Mouse (Mus musculus): ENCODE measurements at regions not wholly inside any gene's neighbourhood (a gene's known extent, or its start where the extent isn't known, plus 50 kb on each side); places are given as distances from the start of the nearest gene placed in this dataset.
A peak's percentile ranks its signal among the peaks of the same experiment; 100 is the strongest.

- DNase-seq (ENCODE audit: low read depth, low spot score), result peak; percentile 9
These were observed 56.3 kb upstream of the Mctp2 start for GRCm38 (mm10) chr7:72362690-72363089.

GRCm38 (mm10) chr7:72391323-72391722 lies 84.9 kb upstream of the Mctp2 start:
- DNase-seq (ENCODE audit: low read depth, low spot score), result no peak

GRCm38 (mm10) chr7:72400056-72400455 lies 93.6 kb upstream of the Mctp2 start:
- DNase-seq (ENCODE audit: low read depth, low spot score), result peak; percentile 56

DNA sequence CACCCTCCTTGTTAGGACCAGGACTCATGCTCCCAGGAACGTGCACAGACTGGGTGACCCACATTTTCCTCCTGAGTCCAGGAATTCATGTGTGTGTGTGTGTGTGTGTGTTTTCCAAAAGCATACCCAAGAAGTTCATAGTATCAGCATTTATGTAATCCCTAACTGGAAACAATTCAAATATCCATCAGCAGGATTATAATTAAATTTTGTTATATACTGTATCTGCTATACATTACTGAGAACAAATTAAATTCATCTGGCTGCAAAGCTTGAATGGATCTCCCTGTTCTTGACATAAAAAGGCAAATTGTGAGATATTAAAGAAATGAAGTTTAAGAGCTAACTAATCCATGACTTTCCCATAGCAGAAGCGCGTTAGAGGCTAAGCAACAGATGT lies 99.7 kb upstream of the Mctp2 start:
- DNase-seq (ENCODE audit: low read depth, low spot score), result no peak

- no peak for DNase-seq (ENCODE audit: low read depth, low spot score)
These were observed 102.1 kb upstream of the Mctp2 start for GRCm38 (mm10) chr7:72408409-72408986.

- DNase-seq (ENCODE audit: low read depth, low spot score), result peak; percentile 70
These were observed 132.1 kb upstream of the Mctp2 start for GRCm38 (mm10) chr7:72438552-72438951.

DNA sequence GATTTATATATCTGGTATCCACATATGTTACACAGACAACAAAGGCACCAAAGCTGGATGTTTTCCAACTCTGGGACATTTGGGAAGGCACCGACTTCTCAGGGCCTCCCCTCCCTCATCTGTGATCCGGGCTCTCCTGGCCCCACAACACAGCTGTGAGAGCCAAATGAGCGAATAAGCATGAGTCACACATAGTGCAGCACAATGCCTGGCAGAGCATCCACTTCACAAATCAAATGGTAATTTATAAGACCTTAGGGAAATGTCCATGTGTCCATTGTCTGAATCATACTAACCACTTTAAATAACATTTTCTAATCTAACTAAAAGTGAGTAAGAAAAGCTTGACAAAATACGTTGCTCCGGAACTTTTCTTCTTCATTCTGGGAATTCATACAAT lies 135.6 kb upstream of the Mctp2 start:
- peak; percentile 72 for DNase-seq (ENCODE audit: low read depth, low spot score)

GRCm38 (mm10) chr7:72444016-72444415 lies 137.6 kb upstream of the Mctp2 start:
- DNase-seq (ENCODE audit: low read depth, low spot score), result no peak

- no peak for DNase-seq (ENCODE audit: low read depth, low spot score)
These were observed 138.4 kb upstream of the Mctp2 start for GRCm38 (mm10) chr7:72444792-72445191.

DNA sequence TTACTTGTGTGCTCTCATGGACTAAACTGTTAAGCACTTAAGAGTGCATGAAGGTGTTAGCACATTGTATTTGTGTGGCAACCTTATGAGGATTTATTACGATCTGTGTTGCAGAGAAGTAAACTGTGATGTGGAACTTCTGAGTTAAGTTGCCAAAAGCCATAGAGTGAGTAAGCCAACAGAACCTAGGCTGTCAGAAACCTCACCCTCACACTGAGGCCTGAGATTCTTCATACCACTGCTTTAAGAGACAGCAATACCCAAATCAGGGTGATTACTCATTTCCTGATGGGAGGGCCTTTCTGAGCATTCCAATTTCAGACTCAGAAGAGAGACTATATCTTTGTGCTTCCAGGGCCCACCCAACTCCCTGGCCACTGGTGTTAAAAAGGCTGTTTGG lies 140.5 kb upstream of the Mctp2 start:
- DNase-seq (ENCODE audit: low read depth, low spot score), result peak; percentile 23

- DNase-seq (ENCODE audit: low read depth, low spot score), result no peak
These were observed 156.6 kb upstream of the Mctp2 start for GRCm38 (mm10) chr7:72462978-72463377.

DNA sequence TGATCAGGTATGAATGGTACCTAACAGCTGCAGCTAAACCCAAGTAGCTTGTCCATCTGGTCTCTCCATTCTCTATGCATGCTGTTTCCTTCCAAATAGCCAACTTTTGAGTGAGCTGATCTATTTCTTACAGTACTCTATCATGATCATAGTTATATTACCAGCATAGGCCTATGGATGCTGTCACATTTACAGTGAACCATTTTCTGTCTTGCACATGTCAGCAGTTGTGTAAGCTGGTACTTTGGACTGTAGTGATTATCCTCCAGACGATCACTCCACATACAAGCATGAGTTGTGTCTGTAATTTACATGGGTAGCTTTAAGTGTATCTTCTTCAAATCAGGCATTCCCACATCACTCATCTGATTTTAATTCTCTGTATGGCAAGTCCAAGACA lies 158.2 kb upstream of the Mctp2 start:
- DNase-seq (ENCODE audit: low read depth, low spot score), result no peak

- no peak for DNase-seq (ENCODE audit: low read depth, low spot score)
These were observed 163.3 kb upstream of the Mctp2 start for GRCm38 (mm10) chr7:72469691-72470090.

DNA sequence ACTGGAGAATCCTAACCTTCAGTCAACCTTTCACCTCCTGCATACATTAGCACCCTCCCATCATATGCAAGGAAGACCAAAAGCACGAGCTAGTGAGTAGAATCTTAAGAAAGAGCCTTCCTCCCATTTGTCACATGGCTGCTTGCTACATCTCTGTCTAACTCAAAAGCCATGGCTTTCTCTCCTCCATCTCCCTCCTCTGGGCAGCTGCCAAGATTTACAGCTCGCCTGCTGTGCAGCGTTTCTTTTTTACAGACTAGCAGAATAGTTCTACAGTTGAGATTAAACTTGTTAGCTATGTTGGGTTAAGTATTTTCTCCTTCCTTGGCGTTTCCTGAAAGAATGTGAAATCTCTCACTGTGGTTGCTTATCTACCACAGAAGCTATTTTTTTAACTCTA lies 168.3 kb upstream of the Mctp2 start:
- no peak for DNase-seq (ENCODE audit: low read depth, low spot score)

DNA sequence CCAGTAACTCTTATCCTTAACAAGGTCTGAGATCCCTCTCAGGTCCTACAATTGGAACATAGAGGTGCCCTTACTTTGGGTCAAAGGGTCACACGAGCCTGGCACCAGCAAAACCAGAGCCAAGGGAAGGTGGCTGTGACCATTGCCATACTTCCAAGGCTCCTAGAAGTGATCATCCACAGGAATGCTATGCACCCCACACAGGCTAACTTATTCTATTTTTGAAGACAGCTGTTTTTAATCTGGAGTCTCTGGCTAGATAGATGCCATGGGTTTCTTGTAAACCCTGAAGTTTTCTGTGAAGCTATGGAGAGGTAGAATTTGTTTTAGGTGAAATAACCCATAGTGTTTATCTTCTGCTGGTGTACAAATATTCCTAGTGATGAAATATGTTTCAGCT lies 172.5 kb upstream of the Mctp2 start:
- no peak for DNase-seq (ENCODE audit: low read depth, low spot score)

DNA sequence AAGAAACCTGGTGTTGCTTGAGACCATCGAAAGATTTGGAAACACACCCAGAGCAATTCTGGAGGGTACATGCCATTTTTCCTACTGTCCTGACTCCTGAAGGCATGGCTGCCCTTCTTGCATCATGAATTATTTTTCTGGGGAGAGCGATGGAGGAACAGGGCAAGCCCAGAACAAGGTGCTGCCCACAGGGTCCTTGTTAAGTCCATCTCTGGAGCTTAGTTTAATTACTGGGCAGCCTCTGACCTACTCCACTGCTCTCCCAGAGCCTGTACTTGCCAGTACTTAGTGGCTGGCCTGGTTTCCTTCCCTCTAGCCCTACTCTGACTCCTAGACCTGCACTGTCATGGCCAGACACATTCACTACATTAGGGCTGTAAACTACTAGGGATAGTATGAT lies 174.9 kb upstream of the Mctp2 start:
- no peak for DNase-seq (ENCODE audit: low read depth, low spot score)

DNA sequence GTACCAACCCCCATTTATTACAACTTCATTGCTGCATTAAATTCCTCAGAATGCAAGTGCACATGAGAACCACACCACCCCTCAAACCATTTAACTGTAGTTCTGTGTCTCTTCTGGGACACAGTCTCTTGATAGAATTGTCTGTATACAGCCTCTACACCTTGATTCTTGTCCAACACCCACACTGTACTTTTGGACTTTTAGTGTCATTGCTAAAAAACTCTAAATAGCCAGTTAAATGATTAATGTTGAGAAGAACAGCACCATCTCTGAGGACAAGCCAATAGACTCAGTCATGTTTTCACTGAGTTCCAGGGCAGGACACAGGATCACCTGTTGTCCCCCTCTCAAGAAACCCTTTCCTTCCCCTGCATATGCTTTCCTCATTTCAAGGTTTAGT lies 183.8 kb upstream of the Mctp2 start:
- DNase-seq (ENCODE audit: low read depth, low spot score), result no peak

- DNase-seq (ENCODE audit: low read depth, low spot score), result no peak
These were observed 186.9 kb upstream of the Mctp2 start for GRCm38 (mm10) chr7:72493292-72493691.

DNA sequence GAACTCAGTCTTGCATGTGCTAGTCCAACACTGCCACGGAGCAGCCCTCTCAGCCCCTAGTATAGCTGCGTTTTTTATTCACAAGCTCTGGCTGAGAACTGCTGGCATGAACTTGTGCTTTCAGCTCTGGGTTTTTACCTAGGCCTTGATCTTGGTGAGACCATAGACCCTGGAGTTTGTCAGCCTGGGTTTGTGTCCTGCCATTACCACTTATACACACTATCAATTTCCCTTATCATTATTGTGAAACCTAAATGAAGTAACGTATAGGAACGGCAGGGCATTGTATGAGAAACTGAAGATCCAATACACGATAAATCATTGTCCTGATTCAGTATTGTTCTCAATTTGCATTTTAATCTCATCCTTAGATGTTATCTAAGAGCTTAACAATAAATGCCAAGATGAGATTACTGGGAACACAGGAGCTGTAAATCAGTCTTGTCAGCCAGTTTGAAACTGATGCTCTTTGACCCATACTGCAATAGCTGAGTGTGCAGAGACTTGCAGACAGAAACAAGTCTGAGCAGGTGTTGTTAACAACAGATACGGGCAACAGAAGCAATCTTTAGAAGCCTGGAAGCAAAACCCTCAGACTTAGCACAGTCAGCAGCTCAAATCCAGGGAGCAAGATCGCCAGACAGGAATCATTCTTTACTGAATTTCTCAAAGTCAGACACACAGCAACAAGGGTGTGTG lies 190.7 kb upstream of the Mctp2 start:
- no peak for DNase-seq (ENCODE audit: low read depth, low spot score)

DNA sequence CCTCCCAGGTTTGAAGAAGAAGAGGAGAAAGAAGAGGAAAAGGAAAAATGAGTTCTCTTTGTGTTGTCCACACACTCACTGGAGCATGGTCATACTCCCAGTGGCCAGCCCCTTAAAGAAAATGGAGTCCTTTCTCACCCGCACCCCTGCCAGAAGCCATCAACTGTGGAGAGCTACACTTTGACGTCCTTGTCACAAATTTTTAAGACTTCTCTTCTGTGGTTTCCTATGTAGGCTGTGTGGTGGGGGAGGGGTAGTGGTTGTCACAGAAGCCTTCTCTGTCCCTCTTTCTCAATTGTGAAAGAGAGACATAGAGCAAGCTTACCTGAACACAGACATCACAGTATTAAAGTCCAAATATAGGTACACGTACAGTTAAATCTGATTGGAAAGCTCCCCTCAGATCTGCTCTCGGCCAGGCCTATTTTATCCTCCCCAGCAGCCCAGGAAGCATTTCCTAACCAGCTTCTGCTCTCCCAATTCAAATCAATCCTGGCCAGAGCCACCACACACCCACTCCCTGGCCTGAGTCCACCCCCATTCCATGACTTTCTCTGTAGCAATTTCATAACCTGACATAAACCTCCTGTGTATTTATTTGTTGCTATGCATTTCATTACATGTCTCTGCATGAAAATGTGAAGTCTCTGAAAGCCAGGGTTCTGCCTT lies 192.3 kb upstream of the Mctp2 start:
- no peak for DNase-seq (ENCODE audit: low read depth, low spot score)

DNA sequence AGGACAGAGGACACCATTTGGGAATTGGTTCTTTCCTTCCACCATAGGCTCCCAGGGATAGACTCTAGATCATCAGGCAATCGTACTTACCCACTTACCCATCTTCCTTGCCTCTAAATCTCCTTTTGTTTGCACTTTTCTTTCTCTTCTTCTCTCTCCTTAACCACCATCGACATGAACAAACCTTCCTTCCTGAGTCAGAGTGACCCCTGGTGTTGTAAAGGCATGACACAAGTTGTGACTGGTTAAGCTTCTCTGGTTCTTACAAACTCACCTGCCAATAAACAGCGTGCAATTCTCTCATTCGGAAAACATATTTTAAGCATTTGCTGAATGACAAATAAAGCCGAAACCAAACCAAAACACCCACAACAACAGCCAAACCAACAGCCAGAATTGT lies 193.4 kb upstream of the Mctp2 start:
- DNase-seq (ENCODE audit: low read depth, low spot score), result no peak

DNA sequence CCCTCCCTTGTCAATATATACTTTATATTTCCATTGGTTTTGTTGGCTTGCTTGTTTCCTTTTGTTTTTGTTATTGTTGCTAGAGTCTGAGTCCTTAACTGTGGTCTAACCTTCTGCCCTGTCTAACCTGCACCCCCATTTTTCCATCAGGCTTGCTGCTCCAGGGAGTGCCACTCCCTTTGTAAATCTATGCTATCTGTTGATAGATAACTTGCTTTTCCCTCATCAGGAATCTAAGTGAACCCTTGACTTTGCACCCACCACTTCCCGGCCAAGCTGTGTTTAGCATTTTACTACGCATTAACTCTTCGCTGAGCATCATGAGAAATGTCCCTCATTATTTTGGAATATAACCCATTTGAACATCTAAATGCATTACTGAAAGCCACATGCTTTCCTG lies 193.8 kb upstream of the Mctp2 start:
- no peak for DNase-seq (ENCODE audit: low read depth, low spot score)

DNA sequence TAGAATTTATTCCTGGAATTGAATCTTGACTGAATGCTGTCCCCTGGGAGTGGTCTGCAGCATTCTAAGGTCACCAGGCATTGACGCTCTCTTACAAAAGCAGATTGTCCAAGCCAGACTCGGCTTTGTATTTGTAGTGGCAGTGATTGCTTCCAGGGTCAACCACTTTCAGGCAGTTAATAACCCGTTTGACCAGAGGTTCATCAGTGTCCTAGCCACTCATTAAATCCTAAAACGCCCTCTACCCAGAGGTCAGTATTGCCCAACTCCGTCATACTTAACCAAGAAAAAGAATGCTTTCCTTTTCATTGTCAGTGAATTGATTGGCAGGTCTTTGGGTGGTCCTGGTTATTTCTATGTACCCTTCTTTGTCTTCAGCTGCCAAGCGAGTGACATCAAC lies 194.6 kb upstream of the Mctp2 start:
- no peak for DNase-seq (ENCODE audit: low read depth, low spot score)

Measured in skeletal muscle tissue, adult 2 months (tissue).